9 mouse cellular contexts compared by ENCODE assay signal in genomic region chr6:97276366-97276765, GRCm38 (mm10). TPM values are rescaled to one million over a fixed set of nuclear protein-coding genes. Genes with fewer than 3 reads are reported as not detected.
A peak's percentile ranks its signal among the peaks of the same experiment; 100 is the strongest.
DNase-seq lines count a peak whose midpoint lies in the region; ATAC-seq lines count a peak whose summit lies in the region.
"Had no signal": no experiment of that assay in that cellular context is flagged by ENCODE, and none has a peak within 500 bp of the region (broad histone marks: within the 10 kb centered on the region; RNA-seq: fewer than 3 reads in every experiment).

No protein-coding gene starts in this region.

- no peak overlapping the region for H3K4me3 ChIP-seq in heart, embryonic 10.5 days

- H3K9me3 ChIP-seq in heart, embryonic 10.5 days = no peaks in the 10 kb centered on the region

- ATAC-seq in CD4-positive, CD25-positive, alpha-beta regulatory T cell, adult 4 months = no peak

- 40% methylated on average over 4 of the region's 4 CpGs for WGBS in heart, embryonic 10.5 days

- peak; percentile 29 for DNase-seq in CD4-positive, CD25-positive, alpha-beta regulatory T cell, adult 2 months (ENCODE audit: low read depth, low spot score)
- peak; percentile 31 to 63 for DNase-seq in kidney, postnatal 25 days
- no peak for DNase-seq in kidney, adult 18-20 months
- DNase-seq in heart, embryonic 10.5 days (ENCODE audit: low spot score) = peak; percentile 61
- DNase-seq in lung, postnatal 25 days (ENCODE audit: low spot score) = peak; percentile 56
- no peak for DNase-seq in layer of hippocampus, adult 9-10 months (ENCODE audit: low spot score)
- no peak for DNase-seq in ovary, postnatal 14 days (ENCODE audit: low spot score)

- H3K36me3 ChIP-seq in heart, embryonic 10.5 days = no peaks in the 10 kb centered on the region

- H3K27ac ChIP-seq in heart, embryonic 10.5 days = peak overlapping the region; percentile 4; the same call in 1 of the 2 replicates

- H3K4me1 ChIP-seq in heart, embryonic 10.5 days = peaks cover 30% of the 10 kb centered on the region

- no peaks in the 10 kb centered on the region for H3K27me3 ChIP-seq in heart, embryonic 10.5 days (ENCODE audit: insufficient read depth, poor library complexity, severe bottlenecking)

RNA-seq across cellular contexts. Expression of gene Lmod3, which starts 23.8 kb away (rescaled TPM):
- under 1 TPM in 1 of 2 experiments, not detected in 1; 0.24 TPM for polyA plus RNA-seq in CD4-positive, CD25-positive, alpha-beta regulatory T cell, adult 4 months (2017; shearing (Covaris generic))
- 10.5 and 17.5 TPM in 2 replicates for polyA plus RNA-seq in heart, embryonic 10.5 days (2016; fragmentation: Nextera tagmentation; extraction: Ambion mirVana)
- polyA plus RNA-seq: spleen, adult 2 months had no signal

Comparison
In these comparisons a context has a peak if more than half of its experiments do, and no peak if none do; other contexts are left out.
1. DNase-seq: peak in CD4-positive, CD25-positive, alpha-beta regulatory T cell, adult 2 months (single experiment), kidney, postnatal 25 days (2 of 2), heart, embryonic 10.5 days (single experiment) and lung, postnatal 25 days (single experiment); none in kidney, adult 18-20 months (single experiment), layer of hippocampus, adult 9-10 months (single experiment) and ovary, postnatal 14 days (single experiment).